Mouse (Mus musculus): ENCODE data around the gene Izumo4. TPM values are rescaled to one million over a fixed set of nuclear protein-coding genes. Genes with fewer than 3 reads are reported as not detected.

Izumo4 gene
- polyA plus RNA-seq, 1 experiment from 2014 or later = 10.5 TPM

GRCm38 (mm10) chr10:80673690-80674089 lies 28.3 kb upstream of the Izumo4 start:
- Histone ChIP-seq H3K4me1 (peaks cover 57% of the 10 kb centered on the region), H3K27me3 (replicated peaks; ENCODE audit: low read depth, poor library complexity, severe bottlenecking) (no peaks in the 10 kb centered on the region), H3K4me3 (peak overlapping the region; percentile 97), H3K27ac (replicated peaks) (peak overlapping the region; percentile 93; the same call in 1 of the 2 replicates), H3K36me3 (replicated peaks) (peaks cover 59% of the 10 kb centered on the region), H3K9me3 (no peaks in the 10 kb centered on the region)
- WGBS = 90% methylated on average over 3 of the region's 3 CpGs
- no peak for DNase-seq (ENCODE audit: low spot score)

DNA sequence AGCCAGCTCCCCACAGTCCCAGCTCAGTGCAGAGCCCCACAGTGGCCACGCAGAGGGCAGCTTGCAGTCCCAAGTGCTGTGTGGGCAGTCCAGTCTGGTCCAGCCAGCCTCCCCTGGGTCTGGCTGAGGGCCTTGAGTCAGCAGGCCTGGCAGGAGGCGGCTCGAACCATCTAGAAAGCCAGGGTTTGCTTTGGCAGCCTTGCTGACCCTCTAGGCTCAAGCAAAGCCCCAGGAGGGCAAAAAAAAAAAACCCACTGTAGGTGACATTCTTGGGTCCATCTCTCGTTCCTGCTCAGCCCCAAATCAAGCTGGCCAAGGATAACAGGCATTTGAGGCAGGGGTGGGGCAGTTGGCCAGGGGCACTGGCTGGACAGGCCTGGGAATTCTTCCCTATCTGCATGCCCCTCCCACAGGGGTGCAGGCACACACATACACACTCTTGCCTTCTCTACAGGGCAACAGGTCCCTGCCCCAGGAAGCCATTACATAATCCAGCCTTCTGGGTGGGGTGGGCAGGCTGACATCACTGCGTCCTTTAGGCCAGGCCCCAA lies 27.7 kb upstream of the Izumo4 start:
- Histone ChIP-seq H3K9me3 (no peaks in the 10 kb centered on the region), H3K36me3 (replicated peaks) (peaks cover 54% of the 10 kb centered on the region), H3K4me3 (peak overlapping the region; percentile 97), H3K4me1 (peaks cover 63% of the 10 kb centered on the region), H3K27ac (replicated peaks) (peak overlapping the region; percentile 93), H3K27me3 (replicated peaks; ENCODE audit: low read depth, poor library complexity, severe bottlenecking) (no peaks in the 10 kb centered on the region)
- DNase-seq (ENCODE audit: low spot score) = no peak
- 76% methylated on average over 5 of the region's 5 CpGs for WGBS

GRCm38 (mm10) chr10:80674851-80675404 lies 27.1 kb upstream of the Izumo4 start:
- H3K27ac ChIP-seq (replicated peaks) = peak overlapping the region; percentile 93

GRCm38 (mm10) chr10:80675405-80676197 lies 26.4 kb upstream of the Izumo4 start:
- under 1% methylated on average over 54 of the region's 54 CpGs for WGBS
- DNase-seq (ENCODE audit: low spot score) = peak; percentile 56
- peaks cover 71% of the 10 kb centered on the region for H3K4me1 ChIP-seq

More at GRCm38 (mm10) chr10:80674851-80675404, 27.1 kb upstream of the Izumo4 start:
- no peak for DNase-seq (ENCODE audit: low spot score)
- Histone ChIP-seq H3K36me3 (replicated peaks) (peaks cover 47% of the 10 kb centered on the region), H3K9me3 (no peaks in the 10 kb centered on the region), H3K27me3 (replicated peaks; ENCODE audit: low read depth, poor library complexity, severe bottlenecking) (no peaks in the 10 kb centered on the region), H3K4me3 (peak overlapping the region; percentile 97), H3K4me1 (peaks cover 70% of the 10 kb centered on the region)
- WGBS = 30% methylated on average over 6 of the region's 6 CpGs

DNA sequence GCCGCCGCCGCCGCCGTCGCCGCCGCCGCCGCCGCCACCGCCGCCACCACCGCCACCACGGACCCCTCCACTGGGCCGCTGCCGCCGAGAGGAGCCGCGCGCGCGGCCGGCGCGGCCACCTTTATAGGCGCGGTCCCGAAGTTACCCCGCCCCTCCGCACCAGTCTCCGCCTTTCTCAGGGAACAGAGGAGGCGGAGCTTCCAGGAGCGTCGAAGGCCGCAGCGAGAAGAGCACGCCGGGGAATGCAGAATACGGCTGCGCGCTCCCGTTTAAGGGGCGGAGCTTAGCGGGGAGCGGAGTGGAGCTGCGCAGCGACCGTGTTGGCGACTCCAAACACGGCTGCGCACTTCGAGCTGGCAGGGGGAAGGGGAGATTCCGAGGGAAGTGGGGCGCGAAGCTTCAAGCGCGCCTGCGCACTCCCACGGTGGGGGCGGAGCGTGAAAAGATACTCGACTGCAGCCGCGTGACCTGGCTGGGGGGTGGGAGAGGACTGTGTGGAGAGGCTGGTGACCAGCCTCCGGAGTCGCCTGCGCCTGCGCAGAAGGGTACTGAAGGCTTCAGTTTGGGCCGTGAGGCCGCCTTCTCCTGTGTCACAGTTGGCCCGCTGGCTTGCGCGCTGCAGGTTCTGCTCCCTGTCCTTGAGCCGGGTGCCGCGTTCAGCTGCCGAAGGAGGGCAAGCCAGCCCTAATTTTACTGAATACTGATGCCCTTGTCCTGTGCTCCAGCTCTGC lies 25.6 kb upstream of the Izumo4 start:
- Histone ChIP-seq H3K36me3 (replicated peaks) (peaks cover 33% of the 10 kb centered on the region), H3K27me3 (replicated peaks; ENCODE audit: low read depth, poor library complexity, severe bottlenecking) (no peaks in the 10 kb centered on the region), H3K4me1 (peaks cover 71% of the 10 kb centered on the region), H3K27ac (replicated peaks) (peak overlapping the region; percentile 93), H3K9me3 (no peaks in the 10 kb centered on the region), H3K4me3 (peak overlapping the region; percentile 97)
- under 1% methylated on average over 78 of the region's 78 CpGs for WGBS
- peak; percentile 100 for DNase-seq (ENCODE audit: low spot score)

More at GRCm38 (mm10) chr10:80675405-80676197, 26.4 kb upstream of the Izumo4 start:
- no peaks in the 10 kb centered on the region for H3K27me3 ChIP-seq (replicated peaks; ENCODE audit: low read depth, poor library complexity, severe bottlenecking)
- peak overlapping the region; percentile 97 for H3K4me3 ChIP-seq
- H3K36me3 ChIP-seq (replicated peaks) = peaks cover 40% of the 10 kb centered on the region
- H3K27ac ChIP-seq (replicated peaks) = peak overlapping the region; percentile 93
- no peaks in the 10 kb centered on the region for H3K9me3 ChIP-seq

GRCm38 (mm10) chr10:80677128-80677875 lies 24.7 kb upstream of the Izumo4 start:
- Histone ChIP-seq H3K4me3 (peak overlapping the region; percentile 97), H3K4me1 (peaks cover 69% of the 10 kb centered on the region), H3K27ac (replicated peaks) (peak overlapping the region; percentile 93), H3K27me3 (replicated peaks; ENCODE audit: low read depth, poor library complexity, severe bottlenecking) (no peaks in the 10 kb centered on the region), H3K36me3 (replicated peaks) (peaks cover 23% of the 10 kb centered on the region), H3K9me3 (no peaks in the 10 kb centered on the region)
- WGBS = 42% methylated on average over 9 of the region's 9 CpGs
- no peak for DNase-seq (ENCODE audit: low spot score)

- H3K27ac ChIP-seq (replicated peaks) = peak within 1 kb of the TSS; percentile 93
- WGBS = 35% methylated on average over 8 of the region's 8 CpGs
- peak within 1 kb of the TSS; percentile 97 for H3K4me3 ChIP-seq
- no peaks in the 10 kb centered on the region for H3K27me3 ChIP-seq (replicated peaks; ENCODE audit: low read depth, poor library complexity, severe bottlenecking)
- peaks cover 19% of the 10 kb centered on the region for H3K36me3 ChIP-seq (replicated peaks)
- peaks cover 62% of the 10 kb centered on the region for H3K4me1 ChIP-seq
- no peak for DNase-seq (ENCODE audit: low spot score)
- H3K9me3 ChIP-seq = no peaks in the 10 kb centered on the region
Measured at GRCm38 (mm10) chr10:80677942-80678436, 24.0 kb upstream of the Izumo4 start, which contains the start of gene Mknk2. Gene Mknk2 (minus strand): TSS chr10:80678112.

- H3K36me3 ChIP-seq (replicated peaks) = peaks cover 19% of the 10 kb centered on the region
- H3K4me3 ChIP-seq = peak overlapping the region; percentile 97
- DNase-seq (ENCODE audit: low spot score) = no peak
- no peaks in the 10 kb centered on the region for H3K27me3 ChIP-seq (replicated peaks; ENCODE audit: low read depth, poor library complexity, severe bottlenecking)
- peaks cover 54% of the 10 kb centered on the region for H3K4me1 ChIP-seq
- H3K27ac ChIP-seq (replicated peaks) = peak overlapping the region; percentile 93
- WGBS = 47% methylated on average over 10 of the region's 10 CpGs
- no peaks in the 10 kb centered on the region for H3K9me3 ChIP-seq
Measured at GRCm38 (mm10) chr10:80678601-80679377, 23.2 kb upstream of the Izumo4 start.

DNA sequence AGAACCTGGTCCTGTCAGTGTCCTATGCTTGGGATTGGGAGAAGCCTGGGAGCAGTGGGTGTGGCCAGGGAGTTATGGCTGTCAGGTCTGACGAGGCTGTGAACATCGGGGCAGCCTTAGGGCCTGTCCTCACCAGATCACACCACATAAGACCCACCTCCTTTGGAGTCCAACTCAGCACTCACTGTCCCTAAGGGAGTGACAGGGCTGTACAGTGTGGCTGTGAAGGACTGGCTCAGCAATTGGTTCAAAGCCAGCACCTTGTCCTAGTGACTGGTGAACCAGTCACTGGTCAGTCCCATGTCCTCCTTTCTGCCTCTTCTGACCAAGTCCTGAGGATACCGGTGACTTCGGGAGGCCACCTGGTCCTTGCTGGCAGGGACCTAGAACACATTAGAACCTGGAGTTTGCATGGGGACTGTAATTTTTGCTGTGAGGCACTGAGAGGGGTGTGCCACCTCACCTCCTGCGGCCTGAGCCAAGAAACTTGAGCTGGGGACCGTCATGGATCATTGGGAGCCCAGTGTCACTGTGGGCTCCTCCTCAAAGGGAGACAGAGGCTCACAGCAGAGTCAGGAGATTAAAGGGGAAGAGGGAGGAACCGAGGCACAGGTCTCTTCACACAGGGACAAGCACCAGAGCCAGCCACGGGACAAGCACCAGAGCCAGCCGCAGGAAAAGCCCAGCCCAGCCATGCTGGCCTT lies 22.3 kb upstream of the Izumo4 start:
- DNase-seq (ENCODE audit: low spot score) = no peak
- peak overlapping the region; percentile 93 for H3K27ac ChIP-seq (replicated peaks)
- H3K4me1 ChIP-seq = peaks cover 45% of the 10 kb centered on the region
- no peaks in the 10 kb centered on the region for H3K9me3 ChIP-seq
- H3K4me3 ChIP-seq = 0 out of 2 replicates have a peak overlapping the region, but pooled peaks have one; percentile 5
- 65% methylated on average over 9 of the region's 9 CpGs for WGBS
- peaks cover 19% of the 10 kb centered on the region for H3K36me3 ChIP-seq (replicated peaks)
- H3K27me3 ChIP-seq (replicated peaks; ENCODE audit: low read depth, poor library complexity, severe bottlenecking) = no peaks in the 10 kb centered on the region

GRCm38 (mm10) chr10:80680260-80680696 lies 21.7 kb upstream of the Izumo4 start:
- no peaks in the 10 kb centered on the region for H3K27me3 ChIP-seq (replicated peaks; ENCODE audit: low read depth, poor library complexity, severe bottlenecking)
- H3K27ac ChIP-seq (replicated peaks) = no peak overlapping the region
- no peaks in the 10 kb centered on the region for H3K9me3 ChIP-seq
- peaks cover 39% of the 10 kb centered on the region for H3K4me1 ChIP-seq
- peaks cover 25% of the 10 kb centered on the region for H3K36me3 ChIP-seq (replicated peaks)
- no peak overlapping the region for H3K4me3 ChIP-seq
- WGBS = 81% methylated on average over 2 of the region's 2 CpGs
- no peak for DNase-seq (ENCODE audit: low spot score)

Data from embryonic facial prominence, embryonic 10.5 days (tissue).